Mouse (Mus musculus) G1E-ER4 (cell line): Measurements from ENCODE around the gene Pcsk5. TPM values are rescaled to one million over a fixed set of nuclear protein-coding genes. Genes with fewer than 3 reads are reported as not detected.

Experiments used
- GATA1 ChIP-seq: IDR thresholded peaks from one replicate; pipeline ENCODE4 v1.8.0; 2012; ENCODE audit warnings: low read length, inconsistent platforms
- polyA plus RNA-seq: library from polyadenylated mRNA; stranded (reverse); fragments of >175 nt; gene quantifications from 2 replicates; pipeline ENCODE4 v1.2.3, GENCODE M21; 2012

Pcsk5 gene
- polyA plus RNA-seq, 1 experiment = not detected

DNA sequence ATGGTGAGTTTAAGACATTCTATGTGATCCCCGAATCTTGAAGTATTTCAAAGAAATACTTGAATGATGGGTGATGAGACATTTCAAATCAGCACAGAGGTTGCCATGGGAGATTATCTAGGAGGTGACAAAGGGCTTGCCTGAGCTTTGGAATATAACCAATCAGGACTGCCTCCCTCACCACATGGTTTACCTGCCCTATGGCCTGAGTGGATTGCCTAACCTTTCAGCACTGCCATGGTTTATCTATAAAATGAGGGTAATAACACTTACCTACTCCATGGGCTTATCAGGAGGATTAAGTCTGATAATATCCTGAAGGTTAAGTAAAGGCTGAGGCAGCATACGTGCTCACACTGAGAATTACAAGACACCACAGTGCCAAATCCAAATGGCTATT is 61.5 kb downstream of the Pcsk5 start:
- no peak for TF ChIP-seq GATA1

DNA sequence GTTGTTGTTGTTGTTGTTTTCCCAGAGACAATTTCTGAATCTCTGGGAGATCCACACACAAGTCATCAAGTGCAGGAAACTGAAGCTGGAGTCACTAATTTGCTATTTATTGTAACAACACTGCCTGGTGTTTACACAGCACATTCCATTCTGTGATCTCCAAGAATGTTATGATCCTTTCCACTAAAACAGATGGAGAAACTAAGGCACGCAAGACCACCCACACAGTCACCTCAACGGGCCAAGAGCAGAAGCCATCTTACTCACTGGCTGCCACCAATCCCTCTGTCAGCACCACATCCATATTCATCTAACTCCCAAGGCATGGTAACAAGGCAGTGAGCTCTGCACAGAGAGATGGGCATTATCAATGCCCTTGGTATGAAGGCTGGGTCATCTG is 62.3 kb downstream of the Pcsk5 start:
- TF ChIP-seq GATA1 = no peak

DNA sequence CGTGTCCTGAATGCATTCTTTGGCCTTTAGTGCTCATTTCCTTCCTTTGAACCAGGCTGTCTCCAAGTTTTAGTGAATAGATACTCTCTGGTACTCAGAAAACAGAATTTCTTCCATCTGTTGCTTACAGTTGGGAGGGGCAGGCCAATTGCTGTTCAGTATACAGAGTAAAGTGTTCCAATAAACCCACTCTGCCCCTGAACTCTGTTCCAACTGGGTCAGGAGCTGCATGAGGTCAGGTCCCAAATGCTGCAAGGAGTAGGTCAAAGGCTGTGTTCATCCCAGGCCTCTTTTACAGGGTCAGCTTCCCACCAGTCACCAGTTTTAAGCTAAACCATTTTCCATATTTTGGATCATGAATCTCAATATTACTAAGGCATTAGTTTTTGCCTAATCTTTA is 63.4 kb downstream of the Pcsk5 start:
- no peak for TF ChIP-seq GATA1

DNA sequence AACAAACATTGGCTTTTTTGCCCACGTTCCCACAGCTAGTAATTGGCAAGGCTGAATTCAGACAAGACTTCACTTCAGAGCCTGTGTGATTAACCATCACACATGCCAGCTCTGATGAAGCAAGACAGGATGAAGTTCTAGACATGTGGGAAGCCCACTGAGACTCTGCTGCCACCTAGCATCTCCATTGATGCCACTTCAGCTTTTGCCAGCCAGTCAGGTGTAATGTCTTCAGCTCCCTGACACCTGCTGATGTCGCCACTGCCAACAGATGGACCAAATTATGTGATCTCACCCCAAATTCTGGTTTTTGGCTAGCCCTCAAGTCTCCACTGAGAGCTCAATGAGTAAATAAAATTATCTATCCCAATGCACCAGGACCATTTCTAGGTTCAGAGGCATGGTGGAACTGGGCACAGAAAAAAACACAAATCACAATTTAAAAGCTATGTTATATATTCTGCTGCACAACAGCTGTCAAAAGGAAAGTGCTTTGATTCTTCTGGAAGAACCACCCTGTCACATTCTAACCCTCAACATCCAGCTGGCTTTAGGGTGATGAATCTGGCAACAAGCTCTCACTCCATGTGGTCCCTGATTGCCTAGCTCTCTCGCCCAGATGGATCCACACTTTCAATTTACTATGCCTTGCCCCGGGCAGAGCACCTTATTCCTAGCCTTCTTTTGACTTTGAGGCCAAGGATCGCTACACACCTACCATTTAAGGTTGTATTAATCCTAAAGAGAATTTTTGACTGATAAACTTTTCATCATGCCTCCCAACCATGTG is 67.6 kb downstream of the Pcsk5 start:
- no peak for TF ChIP-seq GATA1

DNA sequence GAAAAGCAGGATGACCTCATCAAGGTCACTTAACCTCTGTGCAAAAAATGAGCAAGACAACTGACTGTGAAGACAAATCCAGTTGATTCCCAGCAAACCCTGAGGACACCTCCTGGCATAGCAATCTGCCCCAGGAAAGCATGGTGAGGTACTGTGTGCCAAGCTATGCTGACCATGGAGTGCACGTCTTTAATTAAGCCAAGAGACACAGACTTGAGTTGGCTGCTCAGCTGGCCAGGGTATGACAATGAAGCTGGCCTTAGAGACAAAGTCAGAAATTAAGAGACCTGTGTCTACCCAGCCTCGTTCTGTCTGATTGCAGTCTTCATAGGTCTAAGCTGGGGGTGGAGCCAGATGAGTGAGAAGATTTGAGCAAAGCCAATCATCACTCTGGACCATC is 72.4 kb downstream of the Pcsk5 start:
- TF ChIP-seq GATA1 = no peak

DNA sequence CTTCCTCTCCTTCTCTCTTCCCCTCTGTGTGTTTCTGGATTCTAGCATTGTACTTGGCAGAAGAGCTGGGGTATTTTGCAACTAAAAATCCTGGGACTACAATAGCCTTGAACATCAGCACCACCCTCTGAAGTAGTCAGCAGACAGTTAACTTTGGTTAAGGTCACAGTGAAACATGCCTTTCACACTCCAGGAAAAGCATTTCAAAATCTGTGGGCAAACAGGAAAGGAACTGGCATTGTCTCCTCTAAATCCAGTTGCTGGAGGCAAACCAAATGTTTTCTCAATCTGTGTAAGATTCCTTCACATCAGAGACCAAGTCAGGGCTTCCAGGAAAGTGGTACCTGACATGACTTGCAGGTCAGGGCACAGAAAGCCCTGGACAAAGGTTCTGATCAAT is 74.7 kb downstream of the Pcsk5 start:
- no peak for TF ChIP-seq GATA1

DNA sequence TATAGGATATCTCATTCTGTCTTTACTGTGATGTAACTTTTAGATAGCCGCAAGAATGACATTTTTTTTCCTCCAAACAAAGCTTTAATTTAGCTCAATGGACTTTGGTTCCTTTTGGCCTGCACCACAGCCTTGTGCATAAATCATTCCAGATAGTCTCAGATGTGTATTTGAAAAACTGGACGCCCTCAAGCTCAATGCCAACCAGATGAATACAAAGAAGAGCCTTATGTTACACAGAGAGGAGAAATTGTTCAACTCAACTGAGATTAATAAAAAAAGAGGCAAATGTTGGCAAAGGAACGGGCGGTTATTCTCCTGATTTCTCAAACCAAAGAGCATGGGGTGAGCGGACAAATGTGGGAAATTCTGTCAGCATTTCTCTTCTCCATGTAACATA is 75.8 kb downstream of the Pcsk5 start:
- no peak for TF ChIP-seq GATA1

DNA sequence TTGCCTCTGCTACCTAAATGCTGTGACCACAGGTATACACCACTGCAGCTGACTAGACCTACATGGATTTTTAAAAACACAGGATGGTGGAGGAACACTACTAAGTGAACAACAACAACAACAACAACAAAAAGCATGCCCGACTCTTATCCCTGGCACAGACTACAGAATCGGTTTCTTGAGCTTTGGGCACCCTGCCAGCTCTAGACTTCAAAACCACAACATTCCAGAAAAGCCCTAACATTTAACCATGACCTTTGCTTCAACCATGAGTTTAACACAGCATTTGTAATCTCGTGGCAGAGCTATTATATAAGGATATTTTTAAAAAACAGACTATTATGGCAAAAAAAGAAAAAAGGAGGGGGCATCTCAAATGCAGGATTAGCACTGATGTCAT is 84.6 kb downstream of the Pcsk5 start:
- no peak for TF ChIP-seq GATA1

DNA sequence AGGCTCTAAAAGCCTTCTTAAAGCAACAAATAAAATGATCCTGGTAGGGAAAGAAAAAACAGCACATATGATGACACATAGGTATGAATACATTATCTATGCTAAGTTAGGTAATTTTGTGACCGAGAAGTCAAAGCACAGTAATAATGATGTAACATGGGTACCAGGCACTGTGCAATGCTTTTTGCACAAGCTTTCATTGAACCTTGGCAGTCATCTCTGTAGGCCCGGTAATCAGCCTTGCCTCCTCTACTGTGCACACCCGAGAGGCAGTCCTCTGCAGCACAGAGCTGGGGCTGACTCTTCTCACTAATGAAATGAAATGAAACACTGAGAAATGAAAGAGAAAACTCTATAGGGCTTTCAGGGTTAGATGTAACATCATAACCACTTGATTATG is 89.1 kb downstream of the Pcsk5 start:
- TF ChIP-seq GATA1 = no peak

DNA sequence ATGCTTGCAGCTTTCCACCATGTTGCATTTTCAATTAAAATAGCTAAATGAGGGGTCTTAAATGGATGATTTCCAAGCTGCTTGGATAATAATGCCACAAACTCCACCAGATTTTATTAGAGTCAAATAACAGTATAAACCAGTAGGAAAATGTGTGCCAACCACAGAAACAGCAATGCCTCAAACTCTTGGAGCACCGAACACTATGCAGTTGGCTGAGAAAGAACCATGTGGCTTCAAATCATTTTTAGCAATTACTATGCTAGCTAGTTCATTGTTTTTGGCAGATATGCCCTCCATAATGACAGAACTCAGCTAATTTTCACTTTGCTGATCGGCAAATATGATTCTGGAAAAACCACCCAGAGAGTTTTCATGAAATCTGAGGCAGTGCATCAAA is 92.1 kb downstream of the Pcsk5 start:
- TF ChIP-seq GATA1 = no peak

DNA sequence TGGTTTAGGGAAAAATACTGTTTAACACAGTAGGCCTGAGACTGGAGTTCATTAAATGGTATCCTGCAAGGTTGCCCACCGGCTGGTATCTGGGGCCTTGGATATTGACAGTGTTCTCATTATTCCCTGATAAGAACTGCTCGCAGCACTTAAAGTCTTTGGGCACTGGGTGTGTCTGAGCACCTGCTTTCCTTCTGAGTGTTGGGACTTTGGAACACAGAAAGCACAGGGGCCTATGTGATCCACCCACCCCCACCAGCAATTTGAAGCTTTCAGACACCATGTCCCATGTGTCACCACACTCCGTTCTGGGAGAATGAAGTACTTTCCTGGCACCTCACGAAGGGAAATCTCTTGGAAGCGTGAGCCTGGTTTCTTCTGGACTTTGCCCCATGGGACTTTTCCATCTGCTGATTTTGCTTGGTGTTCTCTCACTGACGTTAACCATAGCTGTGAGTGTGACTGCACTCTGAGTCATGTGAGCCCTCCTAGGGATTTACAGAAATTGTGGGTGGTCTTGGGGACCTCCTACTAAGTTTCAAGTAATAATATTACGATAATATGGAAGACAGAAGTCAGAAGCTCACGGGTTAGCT is 92.9 kb downstream of the Pcsk5 start:
- TF ChIP-seq GATA1 = no peak

DNA sequence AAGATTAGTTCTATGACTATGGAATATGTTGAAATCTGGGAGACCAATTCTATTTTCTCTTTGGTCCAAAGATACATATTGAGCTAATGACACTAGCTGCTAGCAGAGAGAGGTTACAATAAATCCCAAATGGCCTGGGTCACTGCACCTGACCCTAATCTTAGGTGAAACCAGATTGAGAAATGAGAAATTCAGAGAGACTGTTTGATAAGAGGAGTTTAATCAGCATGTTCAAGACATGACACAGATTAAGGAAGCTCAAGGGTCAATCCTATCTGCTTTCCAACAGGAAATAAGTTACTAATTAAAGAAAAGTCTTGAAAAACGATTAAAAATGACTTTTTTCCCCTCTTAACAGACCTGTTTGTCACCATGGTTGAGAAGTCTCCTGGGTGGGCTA is 96.0 kb downstream of the Pcsk5 start:
- no peak for TF ChIP-seq GATA1

DNA sequence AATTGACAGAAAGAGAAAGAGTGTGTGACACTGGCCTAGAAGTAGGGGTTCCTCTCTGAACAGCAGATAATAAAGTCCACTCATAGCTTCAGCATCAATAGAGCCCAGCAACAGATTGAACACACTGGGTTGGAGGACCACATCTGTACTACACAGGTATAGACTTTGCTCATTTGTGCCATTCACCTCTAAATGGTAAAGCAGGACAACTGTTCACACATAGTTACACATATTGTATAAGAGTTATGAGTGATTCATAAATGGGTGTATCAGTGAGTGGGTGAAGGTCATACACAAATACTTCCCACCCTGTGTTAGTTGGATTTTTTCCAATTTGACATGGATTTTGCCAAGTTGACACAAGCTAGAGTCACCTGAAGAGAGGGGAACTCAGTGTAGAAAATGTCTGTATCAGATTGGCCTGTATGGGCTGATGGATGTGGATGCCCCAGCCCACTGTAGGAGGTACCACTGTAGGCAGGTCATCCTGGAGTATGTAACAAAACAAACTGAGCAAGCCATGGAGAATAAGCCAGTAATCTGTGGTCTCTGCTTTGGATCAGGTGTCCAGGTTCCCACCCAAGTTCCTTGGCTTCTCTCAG is 104.7 kb downstream of the Pcsk5 start:
- no peak for TF ChIP-seq GATA1

DNA sequence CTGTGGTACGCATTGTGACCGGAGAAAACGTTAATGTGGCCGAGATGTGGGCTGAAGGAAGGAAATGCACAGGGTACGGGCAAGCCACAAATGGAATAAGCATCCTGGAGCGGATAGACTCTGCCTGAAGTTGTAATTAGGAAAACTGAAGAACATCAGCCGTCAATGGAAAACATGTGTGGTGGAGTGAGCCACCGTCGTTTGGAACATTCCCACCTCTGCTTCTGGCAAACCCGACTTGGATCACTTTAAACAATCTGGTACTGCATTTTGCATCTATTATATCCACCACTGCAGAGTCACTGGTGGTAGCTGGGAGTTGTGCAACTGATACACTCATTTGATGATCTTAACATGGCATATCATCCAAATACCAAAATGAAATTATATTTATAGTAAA is 120.4 kb downstream of the Pcsk5 start:
- no peak for TF ChIP-seq GATA1

DNA sequence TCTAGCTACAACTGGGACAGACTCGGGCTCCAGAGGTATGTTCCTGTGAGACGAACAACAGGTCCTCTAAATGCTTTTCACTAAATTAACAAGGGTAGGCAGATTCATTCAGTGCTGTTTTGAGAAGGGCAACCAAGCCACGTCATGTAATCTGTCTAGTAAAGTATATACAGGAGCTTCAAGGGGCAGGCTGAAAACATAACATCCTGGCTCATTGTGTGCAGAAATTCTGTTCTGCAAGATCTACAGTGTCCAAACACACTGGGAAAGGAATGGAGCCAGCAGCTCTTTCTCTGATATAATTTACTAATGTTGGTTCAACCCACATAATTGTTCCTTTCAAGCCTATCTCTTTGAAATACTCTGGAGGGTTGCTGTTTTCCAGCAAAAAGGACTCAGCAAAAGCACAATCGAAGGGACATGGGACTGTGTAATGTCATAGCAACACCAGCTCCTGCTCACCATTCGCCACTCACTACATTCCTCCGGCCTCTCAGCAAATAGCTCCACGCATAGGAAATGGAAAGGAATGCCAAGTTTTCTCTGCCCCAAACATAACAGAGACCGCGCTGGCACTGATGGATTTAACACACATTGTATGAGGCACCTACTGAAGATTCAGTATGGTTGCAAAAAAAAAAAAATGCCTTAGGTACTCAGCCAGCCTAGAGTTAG is 122.0 kb downstream of the Pcsk5 start:
- no peak for TF ChIP-seq GATA1

DNA sequence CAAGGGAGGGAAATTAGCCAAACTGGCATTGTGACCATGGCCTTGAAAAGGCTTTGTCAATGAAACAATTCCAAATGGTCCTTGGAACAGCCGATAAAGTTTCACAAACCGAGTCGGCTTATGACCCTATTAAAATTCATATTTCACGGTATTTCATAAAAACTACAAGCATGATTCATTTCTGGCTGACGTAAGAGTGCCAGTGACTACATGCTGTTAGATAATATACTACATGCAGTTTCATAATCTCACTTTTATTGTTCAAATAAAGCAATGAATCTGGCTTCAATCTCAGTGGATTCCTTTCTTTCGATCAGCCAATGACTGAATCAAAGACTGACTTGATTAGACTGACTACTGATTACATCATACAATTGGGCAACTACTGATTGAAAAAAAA is 145.8 kb downstream of the Pcsk5 start:
- no peak for TF ChIP-seq GATA1

DNA sequence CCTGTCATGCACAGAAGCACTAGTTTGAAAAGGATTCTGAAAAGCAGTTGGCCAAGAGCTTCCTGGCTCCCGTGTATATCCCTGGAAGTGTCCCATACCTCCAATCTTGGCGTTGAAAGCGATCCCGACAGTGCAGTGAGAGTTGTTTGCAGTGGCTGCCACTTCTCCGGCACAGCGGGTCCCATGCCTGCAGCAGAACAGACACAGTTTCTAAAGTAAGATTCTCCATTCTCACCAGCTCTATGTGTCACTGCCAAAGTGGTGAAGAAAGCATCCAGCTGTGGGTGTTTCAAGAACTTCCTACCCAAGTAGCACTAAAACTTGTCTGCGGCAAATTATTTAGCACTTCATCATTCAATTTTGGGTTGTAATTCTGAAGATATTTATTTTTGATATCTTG is 159.1 kb downstream of the Pcsk5 start:
- TF ChIP-seq GATA1 = no peak

DNA sequence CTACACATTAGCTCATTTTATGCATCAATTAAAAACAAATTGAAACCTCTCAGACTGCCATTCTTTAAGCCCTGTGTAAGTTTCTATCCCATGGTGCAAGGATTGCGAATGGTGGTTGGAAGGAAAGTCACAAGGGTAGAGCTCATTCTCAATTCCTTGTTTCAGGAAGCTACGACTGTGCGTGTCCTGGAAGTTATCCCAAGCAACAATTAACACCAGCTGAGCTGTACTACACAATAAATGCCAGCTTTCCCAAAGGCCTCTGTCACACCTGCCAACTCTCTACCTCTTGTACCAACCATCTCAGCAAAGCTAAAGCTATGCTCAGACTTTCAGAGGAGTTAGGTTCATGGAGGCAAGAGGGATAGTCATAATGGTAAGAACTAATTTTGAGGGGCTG is 174.8 kb downstream of the Pcsk5 start:
- TF ChIP-seq GATA1 = no peak
